Mouse (Mus musculus) spleen, adult 2 months (tissue): Measurements from ENCODE around the gene Obox1. TPM values are rescaled to one million over a fixed set of nuclear protein-coding genes. Genes with fewer than 3 reads are reported as not detected.
"Not testable (repeated sequence)": the region's sequence is repeated elsewhere in the genome, so short reads cannot be mapped to it uniquely, and the experiment has no call there.

Experiments used
- DNase-seq, 2 experiments: peaks; one replicate each; pipeline versions ENCODE4 v3.0.0 to v3.0.0-alpha.2; 2012 to 2021; ENCODE audit warnings: low spot score in 2 of 2, low read depth in 1 of 2
- H3K27ac ChIP-seq: fragments of 200-500 bp; 2 replicates; pipeline ENCODE4 v1.5.1; 2012; ENCODE audit warnings: low read length, inconsistent platforms; ENCODE audit not compliant: insufficient read depth
- H3K27me3 ChIP-seq: fragments of 200-500 bp; 2 replicates; pipeline ENCODE4 v1.6.1; 2012; ENCODE audit warnings: mild to moderate bottlenecking, moderate library complexity, low read length, inconsistent platforms; ENCODE audit not compliant: control insufficient read depth, insufficient read depth
- H3K36me3 ChIP-seq: fragments of 200-500 bp; 2 replicates; pipeline ENCODE4 v1.6.1; 2012; ENCODE audit warnings: mild to moderate bottlenecking, low read length, inconsistent platforms; ENCODE audit not compliant: control insufficient read depth, insufficient read depth
- H3K4me1 ChIP-seq: fragments of 200-500 bp; 2 replicates; pipeline ENCODE4 v1.6.1; 2011; ENCODE audit warnings: inconsistent platforms; ENCODE audit not compliant: control insufficient read depth, insufficient read depth, insufficient read length
- H3K4me3 ChIP-seq: fragments of 200-500 bp; 2 replicates; pipeline ENCODE4 v1.5.1; 2011; ENCODE audit warnings: mild to moderate bottlenecking, inconsistent platforms; ENCODE audit not compliant: insufficient read depth, insufficient read length; ENCODE audit errors: extremely low read depth
- WGBS: fragments of 180-500 bp; shearing (Covaris S2); methylation state at CpG from one replicate; pipeline ENCODE4 v1.1.7; 2018; 5-methylcytosine and 5-hydroxymethylcytosine counted together
- polyA plus RNA-seq: library from polyadenylated mRNA; depleted of rRNA; stranded (reverse); fragments of >200 nt; gene quantifications from 2 replicates; pipeline ENCODE4 v1.2.3, GENCODE M21; 2012; rRNA removed

Gene Obox1
- not detected in 2 replicates for polyA plus RNA-seq

DNA sequence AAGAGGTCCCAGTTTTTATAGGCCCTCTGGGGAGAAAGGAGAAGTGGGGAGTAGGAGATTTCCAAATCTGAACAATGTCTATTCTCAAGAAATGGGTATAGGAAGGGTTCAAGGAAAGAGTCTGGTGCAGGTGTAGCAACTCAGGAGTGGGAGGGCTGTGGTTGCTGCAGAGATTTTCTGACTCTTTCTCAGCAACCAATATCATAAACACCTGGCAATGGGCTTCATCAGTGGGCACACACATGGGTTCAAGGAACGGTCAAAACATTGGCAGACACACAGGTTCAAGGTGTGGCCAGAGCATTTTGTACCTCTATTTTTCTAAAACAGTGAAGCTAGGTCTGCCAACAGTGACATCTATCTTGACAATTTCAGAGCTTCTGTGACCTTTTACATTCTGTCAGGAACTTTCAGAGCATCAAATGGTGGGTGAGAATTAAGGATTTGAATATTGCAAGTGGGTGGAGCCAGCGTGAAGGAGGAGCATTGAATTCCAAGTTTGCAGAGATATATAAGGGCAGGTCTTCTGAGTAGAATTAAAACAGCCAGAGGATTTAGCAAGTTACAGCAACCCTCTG is at the start of gene Obox1, which contains the start of gene Obox2:
Gene Obox1, plus strand, starts transcription at position 528 of the 578 bp plus-strand sequence.
Gene Obox2, plus strand, starts transcription at position 301 of the 578 bp plus-strand sequence.
- no CpG with 5 or more reads among the region's 2 CpGs for WGBS
- DNase-seq, H3K36me3 ChIP-seq, H3K4me1 ChIP-seq, H3K4me3 ChIP-seq, H3K27ac ChIP-seq, H3K27me3 ChIP-seq: not testable (repeated sequence)

GRCm38 (mm10) chr7:15399147-15399874 is 10.6 kb downstream of the Obox1 start:
- not testable (repeated sequence) for H3K36me3 ChIP-seq, H3K4me3 ChIP-seq, H3K27ac ChIP-seq, H3K27me3 ChIP-seq, H3K4me1 ChIP-seq, DNase-seq
- WGBS, result 62% methylated on average over 3 of the region's 3 CpGs

GRCm38 (mm10) chr7:15406816-15407215 is 18.1 kb downstream of the Obox1 start:
- not testable (repeated sequence) for DNase-seq, H3K4me1 ChIP-seq, H3K27me3 ChIP-seq, H3K4me3 ChIP-seq, H3K27ac ChIP-seq, H3K36me3 ChIP-seq
- 88% methylated on average over 10 of the region's 10 CpGs for WGBS

DNA sequence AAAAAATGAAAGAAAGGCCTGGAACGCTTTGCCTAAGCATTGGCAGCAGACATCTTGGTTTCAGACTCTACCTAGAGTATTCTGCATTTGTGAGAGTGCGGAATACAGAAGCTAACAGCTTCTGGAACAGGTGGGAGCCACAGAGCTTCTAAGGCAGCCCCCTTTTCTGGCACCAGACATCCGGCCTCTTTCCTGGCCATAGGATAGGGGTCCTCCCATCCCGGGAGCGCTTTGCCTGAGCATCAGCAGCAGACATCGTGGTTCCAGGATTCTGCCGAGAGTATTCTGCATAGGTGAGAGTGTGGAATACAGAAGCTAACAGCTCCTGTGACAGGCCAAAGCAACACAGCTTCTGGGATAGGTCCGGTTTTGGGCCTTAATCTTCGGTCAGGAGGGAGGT is 29.3 kb downstream of the Obox1 start:
- not testable (repeated sequence) for H3K4me1 ChIP-seq, DNase-seq, H3K4me3 ChIP-seq, H3K27me3 ChIP-seq, H3K27ac ChIP-seq, H3K36me3 ChIP-seq
- WGBS, result 83% methylated on average over 9 of the region's 9 CpGs

GRCm38 (mm10) chr7:15425537-15425936 is 36.8 kb downstream of the Obox1 start:
- not testable (repeated sequence) for DNase-seq, H3K4me3 ChIP-seq
- WGBS, result 85% methylated on average over 4 of the region's 4 CpGs

DNA sequence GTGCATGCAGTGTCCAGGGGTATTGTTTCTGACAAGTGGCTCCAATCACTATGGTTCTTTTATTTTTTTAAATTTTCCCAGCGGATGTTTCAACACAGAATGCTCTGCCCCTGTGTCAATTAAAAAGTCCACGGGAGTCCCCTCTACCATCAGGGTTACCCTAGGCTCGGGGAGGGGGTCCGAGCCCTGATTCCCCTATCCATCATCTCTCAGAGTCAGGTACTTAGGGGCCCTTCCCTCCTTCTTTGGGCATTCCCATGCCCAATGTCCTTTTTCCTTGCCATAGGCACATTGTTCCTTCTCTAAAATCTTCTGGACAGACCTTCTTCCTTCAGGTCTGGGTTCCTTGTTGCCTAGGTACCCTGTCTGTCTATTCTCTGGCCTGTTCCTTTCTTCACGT is 120.7 kb downstream of the Obox1 start:
- WGBS, result 75% methylated on average over 5 of the region's 5 CpGs
- not testable (repeated sequence) for H3K4me1 ChIP-seq, H3K27ac ChIP-seq, H3K4me3 ChIP-seq, H3K27me3 ChIP-seq, H3K36me3 ChIP-seq, DNase-seq

More at GRCm38 (mm10) chr7:15425537-15425936, 36.8 kb downstream of the Obox1 start:
- not testable (repeated sequence) for H3K4me1 ChIP-seq, H3K27me3 ChIP-seq, H3K27ac ChIP-seq, H3K36me3 ChIP-seq

Other genes starting within 250 kb of the Obox1 start
- gene Obox2, start 227 bp upstream of the Obox1 start, polyA plus RNA-seq, result not detected in 2 replicates